Mouse (Mus musculus) heart, adult 2 months (tissue): ENCODE measurements around the gene Ppp1r18.

ENCODE experiments used
- CTCF ChIP-seq: fragments of 200-600 bp; IDR thresholded peaks from 2 replicates; pipeline ENCODE4 v1.8.1; 2022; ENCODE audit warnings: antibody characterized with exemption, mild to moderate bottlenecking, moderate library complexity
- POLR2A ChIP-seq: fragments of 200-500 bp; IDR thresholded peaks from 2 replicates; pipeline ENCODE4 v1.6.1; 2011; ENCODE audit warnings: mild to moderate bottlenecking, low read depth, low read length, control low read depth; ENCODE audit not compliant: insufficient read depth

GRCm38 (mm10) chr17:35921710-35922109 lies 56.3 kb downstream of the Ppp1r18 start:
- TF ChIP-seq CTCF (no peak), POLR2A (no peak)
